ENCODE assay signal across 13 mouse cellular contexts in genomic region chr16:38688531-38689264, GRCm38 (mm10). TPM values are rescaled to one million over a fixed set of nuclear protein-coding genes. Genes with fewer than 3 reads are reported as not detected.
DNase-seq lines count a peak whose midpoint lies in the region; ATAC-seq lines count a peak whose summit lies in the region.
"Had no signal": no experiment of that assay in that cellular context is flagged by ENCODE, and none has a peak within 500 bp of the region (broad histone marks: within the 10 kb centered on the region; RNA-seq: fewer than 3 reads in every experiment).

No protein-coding gene starts in this region.

- H3K4me2 ChIP-seq in heart, embryonic 13.5 days, result no peak overlapping the region
- H3K4me2 ChIP-seq: liver, embryonic 12.5 days; midbrain, embryonic 12.5 days had no signal

- H3K36me3 ChIP-seq in heart, embryonic 13.5 days, result peaks cover 54% of the 10 kb centered on the region
- H3K36me3 ChIP-seq: hindbrain, embryonic 10.5 days; liver, embryonic 12.5 days; midbrain, embryonic 12.5 days had no signal

- no peak overlapping the region for H3K4me3 ChIP-seq in heart, embryonic 13.5 days
- H3K4me3 ChIP-seq: hindbrain, embryonic 10.5 days; liver, embryonic 12.5 days; midbrain, embryonic 12.5 days had no signal

- peak; percentile 78 for DNase-seq in gastrocnemius, adult 18-20 months (ENCODE audit: low spot score)
- DNase-seq in gastrocnemius, postnatal 4 days (ENCODE audit: low spot score in 2 of 2), result no peak
- peak; percentile 19 for DNase-seq in testis, postnatal 14 days (ENCODE audit: low spot score)
- no peak for DNase-seq in testis, postnatal 10 days (ENCODE audit: low spot score)
- no peak for DNase-seq in Muller cell, postnatal 12 days (ENCODE audit: inconsistent ontology term)
- DNase-seq in embryo, embryonic 10.5 days (ENCODE audit: low spot score), result no peak
- no peak for DNase-seq in ovary, postnatal 36 days (ENCODE audit: low spot score)
- DNase-seq: kidney, adult 9 months had no signal

- H3K27me3 ChIP-seq in heart, embryonic 13.5 days (replicated peaks), result no peaks in the 10 kb centered on the region
- H3K27me3 ChIP-seq: liver, embryonic 12.5 days; midbrain, embryonic 12.5 days had no signal

- H3K27ac ChIP-seq in heart, embryonic 13.5 days (replicated peaks), result peak overlapping the region; percentile 81
- H3K27ac ChIP-seq: hindbrain, embryonic 10.5 days; liver, embryonic 12.5 days; midbrain, embryonic 12.5 days had no signal

- 58% methylated on average over 12 of the region's 12 CpGs for WGBS in heart, embryonic 13.5 days

- ATAC-seq in heart, embryonic 13.5 days (ENCODE audit: extremely low read depth, insufficient number of reproducible peaks, low FRiP score, low TSS enrichment), result no peak
- ATAC-seq: forebrain, embryonic 14.5 days; liver, embryonic 12.5 days had no signal

- peak overlapping the region; percentile 47 for H3K9ac ChIP-seq in heart, embryonic 13.5 days
- H3K9ac ChIP-seq: liver, embryonic 12.5 days; midbrain, embryonic 12.5 days had no signal

- no peaks in the 10 kb centered on the region for H3K9me3 ChIP-seq in heart, embryonic 13.5 days
- H3K9me3 ChIP-seq: hindbrain, embryonic 10.5 days; liver, embryonic 12.5 days; midbrain, embryonic 12.5 days had no signal

- peaks cover 66% of the 10 kb centered on the region for H3K4me1 ChIP-seq in heart, embryonic 13.5 days
- H3K4me1 ChIP-seq: hindbrain, embryonic 10.5 days; liver, embryonic 12.5 days; midbrain, embryonic 12.5 days had no signal

RNA-seq across cellular contexts. Expression of gene Arhgap31, which starts 24.4 kb away (rescaled TPM):
- total RNA-seq in gastrocnemius, adult 18-20 months (2021), result 10 to 100 TPM; 12.9 to 15.9 TPM
- 10 to 100 TPM; 30.1 to 31.2 TPM for total RNA-seq in gastrocnemius, postnatal 4 days (2021)
- polyA plus RNA-seq in heart, embryonic 13.5 days (2015; fragmentation: Nextera tagmentation; extraction: Ambion mirVana), result 26.2 and 27.9 TPM in 2 replicates

RNA-seq across cellular contexts. Expression of gene B4galt4, which starts 53.4 kb away (rescaled TPM):
- total RNA-seq in gastrocnemius, adult 18-20 months (2021), result 1 to 10 TPM; 3.5 to 4.3 TPM
- 1 to 10 TPM; 6.8 to 8.5 TPM for total RNA-seq in gastrocnemius, postnatal 4 days (2021)
- 26.9 and 27.3 TPM in 2 replicates for polyA plus RNA-seq in heart, embryonic 13.5 days (2015; fragmentation: Nextera tagmentation; extraction: Ambion mirVana)

Comparison
In these comparisons a context has a peak if more than half of its experiments do, and no peak if none do; other contexts are left out.
1. DNase-seq: peak in gastrocnemius, adult 18-20 months (single experiment) and testis, postnatal 14 days (single experiment); none in gastrocnemius, postnatal 4 days (0 of 2), testis, postnatal 10 days (single experiment), Muller cell, postnatal 12 days (single experiment), embryo, embryonic 10.5 days (single experiment) and ovary, postnatal 36 days (single experiment).